Mouse (Mus musculus): ENCODE measurements around the gene Kcnj10. TPM values are rescaled to one million over a fixed set of nuclear protein-coding genes. Genes with fewer than 3 reads are reported as not detected.

Kcnj10 gene
- total and polyA plus RNA-seq, 3 experiments = 0.04 to 0.72 TPM; not detected in 1

- Histone ChIP-seq H3K36me3 (ENCODE audit: control insufficient read depth in 1 of 2, insufficient read depth in 2 of 2, low read length in 2 of 2) (peaks cover 6 to 40% of the 10 kb centered on the region in 2 experiments; a peak in 3 of 4 replicates), H3K9ac (ENCODE audit: control insufficient read depth, low read depth, low read length, poor library complexity, severe bottlenecking) (no peak overlapping the region), H3K27ac (ENCODE audit: control insufficient read depth, low read depth, low read length) (no peak overlapping the region), H3K4me1 (ENCODE audit: control insufficient read depth in 1 of 2, insufficient read depth in 2 of 2, low read length in 2 of 2) (peaks cover 10 to 14% of the 10 kb centered on the region in 2 experiments), H3K79me2 (ENCODE audit: control insufficient read depth, insufficient read depth, low read length, poor library complexity) (peaks cover 46% of the 10 kb centered on the region), H3K9me3 (replicated peaks; ENCODE audit: insufficient read depth, low read length) (no peaks in the 10 kb centered on the region), H3K4me3 (ENCODE audit: control insufficient read depth in 1 of 2, insufficient read depth in 1 of 2, low read depth in 2 of 2, low read length in 2 of 2) (peak overlapping the region in 1 of 2 experiments; percentile 33; a peak in 1 of 4 replicates), H3K27me3 (ENCODE audit: control insufficient read depth in 1 of 2, insufficient read depth in 2 of 2, low read length in 2 of 2) (no peaks in the 10 kb centered on the region)
- TF ChIP-seq TAL1 (IDR thresholded peaks at IDR 0.05; ENCODE audit: low read length) = no peak
- TF ChIP-seq NRF1 (IDR thresholded peaks at IDR 0.05; ENCODE audit: insufficient read depth, low read depth, low read length, poor library complexity, severe bottlenecking) = no peak
- TF ChIP-seq RCOR1 (IDR thresholded peaks at IDR 0.05; ENCODE audit: low read depth, low read length) = no peak
- no peak for TF ChIP-seq ZNF384 (IDR thresholded peaks at IDR 0.05; ENCODE audit: low read depth, low read length)
- no peak for TF ChIP-seq MAZ (IDR thresholded peaks at IDR 0.05; ENCODE audit: low read depth, low read length)
- TF ChIP-seq POLR2AphosphoS2 (IDR thresholded peaks at IDR 0.05; ENCODE audit: low read length) = no peak
- TF ChIP-seq ETS1 (IDR thresholded peaks at IDR 0.05; ENCODE audit: low read depth, low read length) = no peak
- TF ChIP-seq SMC3 (IDR thresholded peaks at IDR 0.05; ENCODE audit: low read depth, low read length) = no peak
- TF ChIP-seq ELF1 (IDR thresholded peaks at IDR 0.05; ENCODE audit: low read depth, low read length) = no peak
- TF ChIP-seq USF2 (IDR thresholded peaks at IDR 0.05; ENCODE audit: borderline replicate concordance in 1 of 2, insufficient read depth in 1 of 2, low read depth in 1 of 2, low read length in 2 of 2) = no peak
- no peak for TF ChIP-seq HCFC1 (IDR thresholded peaks at IDR 0.05; ENCODE audit: low read depth, low read length)
- TF ChIP-seq TCF12 (IDR thresholded peaks at IDR 0.05; ENCODE audit: low read depth, low read length) = no peak
- TF ChIP-seq EP300 (IDR thresholded peaks at IDR 0.05; ENCODE audit: low read depth in 1 of 2, low read length in 2 of 2) = no peak
- no peak for TF ChIP-seq TBP (IDR thresholded peaks at IDR 0.05; ENCODE audit: low read depth, low read length)
- TF ChIP-seq MYB (IDR thresholded peaks at IDR 0.05; ENCODE audit: low read depth, low read length) = no peak
- no peak for TF ChIP-seq MYC (IDR thresholded peaks at IDR 0.05; ENCODE audit: low read depth, low read length)
- no peak for TF ChIP-seq CHD1 (IDR thresholded peaks at IDR 0.05; ENCODE audit: low read depth, low read length)
- no peak for DNase-seq (ENCODE audit: low read depth, low spot score)
Observed at GRCm38 (mm10) chr1:172380066-172380465, 39.1 kb downstream of the Kcnj10 start.

GRCm38 (mm10) chr1:172382090-172382489 is 41.1 kb downstream of the Kcnj10 start:
- DNase-seq (ENCODE audit: low read depth, low spot score) = no peak
- Histone ChIP-seq H3K4me3 (ENCODE audit: control insufficient read depth in 1 of 2, insufficient read depth in 1 of 2, low read depth in 2 of 2, low read length in 2 of 2) (no peak overlapping the region), H3K27ac (ENCODE audit: control insufficient read depth, low read depth, low read length) (no peak overlapping the region), H3K79me2 (ENCODE audit: control insufficient read depth, insufficient read depth, low read length, poor library complexity) (peaks cover 38% of the 10 kb centered on the region), H3K4me1 (ENCODE audit: control insufficient read depth in 1 of 2, insufficient read depth in 2 of 2, low read length in 2 of 2) (peaks cover 10 to 14% of the 10 kb centered on the region in 2 experiments), H3K27me3 (ENCODE audit: control insufficient read depth in 1 of 2, insufficient read depth in 2 of 2, low read length in 2 of 2) (no peaks in the 10 kb centered on the region), H3K9ac (ENCODE audit: control insufficient read depth, low read depth, low read length, poor library complexity, severe bottlenecking) (no peak overlapping the region), H3K9me3 (replicated peaks; ENCODE audit: insufficient read depth, low read length) (no peaks in the 10 kb centered on the region), H3K36me3 (ENCODE audit: control insufficient read depth in 1 of 2, insufficient read depth in 2 of 2, low read length in 2 of 2) (peaks cover 6 to 36% of the 10 kb centered on the region in 2 experiments; a peak in 3 of 4 replicates)
- TF ChIP-seq TAL1 (IDR thresholded peaks at IDR 0.05; ENCODE audit: low read length) = no peak
- TF ChIP-seq GATA1 (IDR thresholded peaks at IDR 0.05; ENCODE audit: low read depth, low read length) = 0 out of 2 replicates have a peak, but pooled peaks have one; percentile 3
- TF ChIP-seq USF2 (IDR thresholded peaks at IDR 0.05; ENCODE audit: borderline replicate concordance in 1 of 2, insufficient read depth in 1 of 2, low read depth in 1 of 2, low read length in 2 of 2) = no peak
- no peak for TF ChIP-seq MXI1 (IDR thresholded peaks at IDR 0.05; ENCODE audit: low read depth, low read length)
- TF ChIP-seq RCOR1 (IDR thresholded peaks at IDR 0.05; ENCODE audit: low read depth, low read length) = no peak
- no peak for TF ChIP-seq RAD21 (IDR thresholded peaks at IDR 0.05; ENCODE audit: low read depth, low read length)
